Mouse (Mus musculus): ENCODE data around the gene Acads. TPM values are rescaled to one million over a fixed set of nuclear protein-coding genes. Genes with fewer than 3 reads are reported as not detected.

Gene Acads
- polyA plus RNA-seq, 1 experiment from 2014 or later = 105 TPM

DNA sequence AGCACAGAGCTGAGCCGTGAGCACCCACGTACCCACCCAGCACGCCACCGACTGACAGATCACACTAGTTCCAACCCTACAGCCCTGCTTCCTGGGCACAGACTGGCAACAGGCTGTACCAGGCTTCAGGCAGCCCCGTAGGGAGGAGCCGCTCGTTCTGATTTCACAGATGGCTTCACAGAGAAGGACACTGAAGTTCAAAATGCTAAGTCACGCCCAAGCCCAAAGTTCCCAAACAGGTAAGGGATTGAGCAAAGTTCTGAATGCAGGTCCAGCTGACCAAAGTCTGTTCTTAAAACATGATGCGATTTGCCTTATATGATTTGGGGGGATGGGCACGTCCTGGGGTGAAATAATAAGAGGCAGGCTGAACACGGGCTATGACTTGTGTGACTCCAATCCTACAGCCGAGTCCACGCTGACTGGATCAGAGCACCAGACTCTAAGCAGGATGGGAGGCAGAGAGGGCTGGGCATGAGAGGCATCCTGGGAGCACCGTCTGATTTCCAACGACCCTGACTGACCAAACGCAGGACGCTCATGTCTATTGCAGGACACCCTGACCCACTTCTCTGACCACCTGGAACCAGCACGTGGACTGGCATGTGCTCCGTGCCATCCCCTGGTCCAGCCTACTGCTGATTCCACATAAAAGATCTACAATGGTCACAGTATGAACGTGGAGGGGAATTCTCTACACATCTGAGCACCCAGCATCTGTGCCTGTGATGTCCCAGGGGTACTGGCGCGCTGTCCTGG lies 8.5 kb upstream of the Acads start:
- ATAC-seq (replicated peaks; ENCODE audit: low FRiP score, low read depth) (no peak), DNase-seq (ENCODE audit: low spot score) (no peak)
- no peaks in the 10 kb centered on the region for H3K9me3 ChIP-seq (replicated peaks; ENCODE audit: low read length)
- H3K4me2 ChIP-seq (ENCODE audit: low read length) = no peak overlapping the region
- H3K9ac ChIP-seq (ENCODE audit: low read depth, low read length) = 0 out of 2 replicates have a peak overlapping the region, but pooled peaks have one; percentile 2
- H3K27ac ChIP-seq = no peak overlapping the region
- 0 out of 2 replicates have a peak, but pooled peaks cover 4% of the 10 kb centered on the region for H3K4me1 ChIP-seq (replicated peaks; ENCODE audit: insufficient read depth, low read length)
- H3K36me3 ChIP-seq (ENCODE audit: insufficient read depth, low read length) = peaks cover 32% of the 10 kb centered on the region
- TF ChIP-seq CTCF (IDR thresholded peaks at IDR 0.05; ENCODE audit: low read depth) = no peak
- 71% methylated on average over 22 of the region's 22 CpGs for WGBS
- no peak overlapping the region for H3K4me3 ChIP-seq (replicated peaks; ENCODE audit: low read depth, low read length)
- H3K27me3 ChIP-seq (ENCODE audit: insufficient read depth, low read length) = no peaks in the 10 kb centered on the region

DNA sequence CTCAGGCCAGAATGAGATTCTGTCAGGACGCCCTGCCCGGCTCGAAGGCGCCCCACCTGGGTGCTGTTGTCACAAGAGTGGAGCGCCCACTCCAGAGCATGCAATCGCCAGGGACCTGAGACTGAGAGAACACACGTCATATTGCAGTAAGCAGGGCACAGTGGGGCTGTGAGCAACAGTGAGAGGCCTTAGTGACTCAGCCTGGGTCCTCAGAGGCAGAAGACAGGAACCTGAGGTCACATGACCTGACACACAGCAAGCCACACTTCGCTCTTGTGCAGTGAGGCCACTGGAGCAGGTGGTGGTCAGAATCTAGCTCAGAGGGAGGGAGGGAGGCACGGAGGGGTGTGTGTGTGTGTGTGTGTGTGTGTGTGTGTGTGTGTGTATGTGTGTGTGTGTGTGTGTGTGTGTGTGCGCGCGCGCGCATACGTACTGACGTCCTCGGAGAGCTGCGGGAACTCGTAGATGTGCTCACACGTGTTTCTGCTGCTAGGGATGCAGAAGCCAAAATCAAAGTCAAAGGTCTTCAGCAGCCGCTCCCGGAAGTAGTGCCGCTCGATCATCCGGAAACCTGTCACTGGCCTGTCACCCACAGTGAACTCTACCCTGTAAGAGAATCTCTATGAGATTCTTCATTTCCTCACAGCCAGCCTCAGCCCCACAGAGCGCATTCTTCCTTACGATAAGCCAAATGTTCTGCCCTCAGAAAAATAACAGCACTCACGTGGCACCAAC lies 7.6 kb upstream of the Acads start:
- Histone ChIP-seq H3K4me3 (replicated peaks; ENCODE audit: low read depth, low read length) (no peak overlapping the region), H3K9me3 (replicated peaks; ENCODE audit: low read length) (no peaks in the 10 kb centered on the region), H3K27ac (no peak overlapping the region), H3K9ac (ENCODE audit: low read depth, low read length) (0 out of 2 replicates have a peak overlapping the region, but pooled peaks have one; percentile 2), H3K4me1 (replicated peaks; ENCODE audit: insufficient read depth, low read length) (0 out of 2 replicates have a peak, but pooled peaks cover 4% of the 10 kb centered on the region), H3K36me3 (ENCODE audit: insufficient read depth, low read length) (peaks cover 32% of the 10 kb centered on the region), H3K4me2 (ENCODE audit: low read length) (no peak overlapping the region), H3K27me3 (ENCODE audit: insufficient read depth, low read length) (no peaks in the 10 kb centered on the region)
- 72% methylated on average over 28 of the region's 28 CpGs for WGBS
- ATAC-seq (replicated peaks; ENCODE audit: low FRiP score, low read depth) (no peak), DNase-seq (ENCODE audit: low spot score) (no peak)
- no peak for TF ChIP-seq CTCF (IDR thresholded peaks at IDR 0.05; ENCODE audit: low read depth)

DNA sequence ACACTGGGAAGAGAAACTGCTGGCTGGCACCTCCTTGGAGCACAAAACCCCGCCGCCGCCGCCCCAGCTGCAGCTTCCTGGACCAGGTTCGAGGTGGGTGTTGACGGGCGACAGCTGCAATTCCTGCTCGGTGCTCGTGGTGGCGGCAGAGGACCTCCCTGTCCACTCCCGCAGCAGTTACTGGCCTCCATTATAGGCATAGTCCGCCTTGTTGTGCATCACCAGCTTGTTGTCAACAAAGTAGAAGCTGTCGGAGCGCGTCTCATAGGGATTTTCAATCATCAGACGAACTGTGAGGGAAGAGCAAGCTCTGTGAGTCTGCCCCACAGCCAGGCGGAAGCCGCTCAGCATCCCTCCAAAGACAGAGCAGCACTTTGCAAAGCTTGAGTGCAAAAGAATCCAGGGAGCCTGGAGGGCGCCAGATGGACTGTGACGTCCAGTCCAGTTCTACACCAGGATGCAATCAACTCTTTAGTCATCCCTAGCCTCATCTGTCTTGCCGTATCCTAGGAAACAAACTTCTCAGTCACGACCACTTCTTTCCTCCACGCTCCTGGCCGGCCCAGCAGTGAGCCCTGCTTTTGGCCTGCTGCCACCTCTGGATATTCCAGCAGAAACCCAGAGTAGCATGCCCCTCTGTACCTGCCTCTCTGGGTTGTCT lies 6.2 kb upstream of the Acads start:
- Histone ChIP-seq H3K9me3 (replicated peaks; ENCODE audit: low read length) (no peaks in the 10 kb centered on the region), H3K4me3 (replicated peaks; ENCODE audit: low read depth, low read length) (no peak overlapping the region), H3K9ac (ENCODE audit: low read depth, low read length) (no peak overlapping the region), H3K36me3 (ENCODE audit: insufficient read depth, low read length) (peaks cover 32% of the 10 kb centered on the region), H3K4me2 (ENCODE audit: low read length) (no peak overlapping the region), H3K27me3 (ENCODE audit: insufficient read depth, low read length) (no peaks in the 10 kb centered on the region), H3K27ac (no peak overlapping the region; the same call in 1 of the 2 replicates), H3K4me1 (replicated peaks; ENCODE audit: insufficient read depth, low read length) (0 out of 2 replicates have a peak, but pooled peaks cover 4% of the 10 kb centered on the region)
- 14% methylated on average over 24 of the region's 24 CpGs for WGBS
- DNase-seq (ENCODE audit: low spot score) (peak; percentile 94), ATAC-seq (replicated peaks; ENCODE audit: low FRiP score, low read depth) (peak; percentile 68)
- TF ChIP-seq CTCF (IDR thresholded peaks at IDR 0.05; ENCODE audit: low read depth) = peak; percentile 96

DNA sequence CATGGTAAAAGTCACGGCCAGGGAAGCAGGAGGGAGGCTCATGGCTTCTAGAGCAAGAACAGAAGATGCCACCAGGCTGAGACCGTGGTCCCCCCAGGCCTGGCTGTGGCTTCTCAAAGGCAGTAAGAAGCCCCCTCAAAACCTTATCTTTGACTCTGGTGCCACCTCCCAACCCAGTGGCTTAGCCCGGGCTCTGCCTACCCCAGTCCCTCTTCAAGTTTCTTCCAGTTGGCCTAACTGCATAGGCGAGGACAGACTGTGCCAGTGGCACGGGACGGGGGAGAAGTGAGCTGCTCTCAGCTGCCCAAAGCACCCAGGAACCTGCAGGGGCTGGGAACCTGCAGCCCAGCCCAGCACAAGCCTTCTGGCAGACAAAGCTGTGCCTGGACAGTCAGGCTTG lies 5.5 kb upstream of the Acads start:
- no peaks in the 10 kb centered on the region for H3K9me3 ChIP-seq (replicated peaks; ENCODE audit: low read length)
- 0 out of 2 replicates have a peak, but pooled peaks cover 4% of the 10 kb centered on the region for H3K4me1 ChIP-seq (replicated peaks; ENCODE audit: insufficient read depth, low read length)
- no peak overlapping the region for H3K9ac ChIP-seq (ENCODE audit: low read depth, low read length)
- H3K4me2 ChIP-seq (ENCODE audit: low read length) = no peak overlapping the region
- no peak for TF ChIP-seq CTCF (IDR thresholded peaks at IDR 0.05; ENCODE audit: low read depth)
- H3K27me3 ChIP-seq (ENCODE audit: insufficient read depth, low read length) = no peaks in the 10 kb centered on the region
- ATAC-seq (replicated peaks; ENCODE audit: low FRiP score, low read depth) (no peak), DNase-seq (ENCODE audit: low spot score) (no peak)
- H3K36me3 ChIP-seq (ENCODE audit: insufficient read depth, low read length) = peaks cover 29% of the 10 kb centered on the region
- H3K4me3 ChIP-seq (replicated peaks; ENCODE audit: low read depth, low read length) = no peak overlapping the region
- 91% methylated on average over 6 of the region's 6 CpGs for WGBS
- H3K27ac ChIP-seq = no peak overlapping the region

DNA sequence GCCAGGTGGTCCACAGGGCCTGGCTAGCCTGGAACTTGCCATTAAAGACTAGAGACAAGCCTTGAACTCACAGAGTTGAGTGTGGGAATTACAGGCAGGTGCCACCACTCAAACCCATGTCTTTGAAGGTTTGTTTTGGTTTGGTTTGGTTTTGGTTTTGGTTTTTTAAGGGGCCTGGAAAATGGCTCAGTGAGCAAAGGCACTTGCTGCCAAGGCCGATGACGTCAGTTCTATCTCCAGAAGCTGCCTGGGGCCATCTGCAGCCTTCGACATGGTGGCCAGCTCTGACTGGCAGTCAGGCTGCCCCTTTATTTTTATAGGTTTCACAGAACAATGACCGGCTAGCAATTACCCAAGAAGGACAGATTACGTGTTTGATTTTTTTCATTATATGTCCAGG lies 1.8 kb upstream of the Acads start:
- H3K9ac ChIP-seq (ENCODE audit: low read depth, low read length) = no peak overlapping the region
- ATAC-seq (replicated peaks; ENCODE audit: low FRiP score, low read depth) (no peak), DNase-seq (ENCODE audit: low spot score) (no peak)
- H3K27me3 ChIP-seq (ENCODE audit: insufficient read depth, low read length) = no peaks in the 10 kb centered on the region
- H3K9me3 ChIP-seq (replicated peaks; ENCODE audit: low read length) = no peaks in the 10 kb centered on the region
- H3K4me3 ChIP-seq (replicated peaks; ENCODE audit: low read depth, low read length) = no peak overlapping the region
- no peak for TF ChIP-seq CTCF (IDR thresholded peaks at IDR 0.05; ENCODE audit: low read depth)
- peaks cover 19% of the 10 kb centered on the region; the same call in 1 of the 2 replicates for H3K36me3 ChIP-seq (ENCODE audit: insufficient read depth, low read length)
- WGBS = 66% methylated on average over 5 of the region's 5 CpGs
- H3K4me2 ChIP-seq (ENCODE audit: low read length) = no peak overlapping the region
- H3K4me1 ChIP-seq (replicated peaks; ENCODE audit: insufficient read depth, low read length) = 0 out of 2 replicates have a peak, but pooled peaks cover 4% of the 10 kb centered on the region
- H3K27ac ChIP-seq = no peak overlapping the region

DNA sequence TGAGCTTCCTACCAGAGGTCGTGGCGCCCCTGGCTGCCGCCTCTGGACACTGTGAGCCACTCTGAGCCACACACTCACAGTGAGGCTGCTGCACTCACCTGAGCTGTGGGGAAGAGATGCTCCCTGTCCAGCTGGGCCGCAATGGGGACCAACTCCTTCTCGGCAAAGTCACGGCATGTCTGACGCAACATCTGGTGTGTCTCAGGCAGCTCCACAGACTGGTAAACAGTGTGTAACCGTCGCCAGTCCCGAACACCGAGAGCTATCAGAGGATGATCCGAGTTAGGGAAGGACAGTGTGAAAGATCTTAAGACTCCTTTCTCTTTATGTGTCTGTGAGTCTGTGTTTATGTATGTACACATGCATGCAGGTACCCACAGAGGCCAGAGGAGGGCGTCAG lies 1.7 kb downstream of the Acads start:
- Histone ChIP-seq H3K27ac (no peak overlapping the region), H3K9ac (ENCODE audit: low read depth, low read length) (no peak overlapping the region), H3K9me3 (replicated peaks; ENCODE audit: low read length) (no peaks in the 10 kb centered on the region), H3K4me2 (ENCODE audit: low read length) (no peak overlapping the region), H3K36me3 (ENCODE audit: insufficient read depth, low read length) (peaks cover 7% of the 10 kb centered on the region; the same call in 1 of the 2 replicates), H3K4me1 (replicated peaks; ENCODE audit: insufficient read depth, low read length) (no peaks in the 10 kb centered on the region), H3K4me3 (replicated peaks; ENCODE audit: low read depth, low read length) (no peak overlapping the region), H3K27me3 (ENCODE audit: insufficient read depth, low read length) (no peaks in the 10 kb centered on the region)
- no peak for DNase-seq (ENCODE audit: low spot score)
- WGBS = 93% methylated on average over 13 of the region's 13 CpGs
- TF ChIP-seq CTCF (IDR thresholded peaks at IDR 0.05; ENCODE audit: low read depth) = no peak
- no peak for ATAC-seq (replicated peaks; ENCODE audit: low FRiP score, low read depth)

Data from kidney, postnatal 0 days (tissue).